ENCODE assay signal across 16 mouse cellular contexts in genomic region chr8:126727068-126727467, GRCm38 (mm10).
"Had no signal": no experiment of that assay in that cellular context is flagged by ENCODE, and none has a peak within 500 bp of the region (broad histone marks: within the 10 kb centered on the region; RNA-seq: fewer than 3 reads in every experiment).

No protein-coding gene starts in this region.

- H3K4me3 ChIP-seq: neural tube, embryonic 13.5 days; neural tube, embryonic 15.5 days; stomach, embryonic 15.5 days had no signal

- H3K9ac ChIP-seq: neural tube, embryonic 13.5 days; neural tube, embryonic 15.5 days; stomach, embryonic 15.5 days had no signal

- H3K4me2 ChIP-seq: neural tube, embryonic 13.5 days; neural tube, embryonic 15.5 days; stomach, embryonic 15.5 days had no signal

- H3K27ac ChIP-seq: neural tube, embryonic 13.5 days; neural tube, embryonic 15.5 days; stomach, embryonic 15.5 days; stomach, postnatal 0 days had no signal

- DNase-seq: retina, postnatal 1 day; right cerebral cortex, adult 18-20 months; right cerebral cortex, postnatal 14 days; right cerebral cortex, postnatal 25 days; right cerebral cortex, postnatal 4 days; spleen, adult 18-20 months; thymus, adult 18-20 months; thymus, adult 2 months; thymus, postnatal 14 days; thymus, postnatal 25 days; thymus, postnatal 36 days; thymus, postnatal 4 days had no signal

- H3K9me3 ChIP-seq: neural tube, embryonic 13.5 days; neural tube, embryonic 15.5 days; stomach, embryonic 15.5 days had no signal

- H3K36me3 ChIP-seq: neural tube, embryonic 13.5 days; neural tube, embryonic 15.5 days; stomach, embryonic 15.5 days had no signal

- H3K27me3 ChIP-seq: neural tube, embryonic 13.5 days; neural tube, embryonic 15.5 days; stomach, embryonic 15.5 days had no signal
